Mouse (Mus musculus): Measurements from ENCODE around the gene Ddx25.
A peak's percentile ranks its signal among the peaks of the same experiment; 100 is the strongest.

DNA sequence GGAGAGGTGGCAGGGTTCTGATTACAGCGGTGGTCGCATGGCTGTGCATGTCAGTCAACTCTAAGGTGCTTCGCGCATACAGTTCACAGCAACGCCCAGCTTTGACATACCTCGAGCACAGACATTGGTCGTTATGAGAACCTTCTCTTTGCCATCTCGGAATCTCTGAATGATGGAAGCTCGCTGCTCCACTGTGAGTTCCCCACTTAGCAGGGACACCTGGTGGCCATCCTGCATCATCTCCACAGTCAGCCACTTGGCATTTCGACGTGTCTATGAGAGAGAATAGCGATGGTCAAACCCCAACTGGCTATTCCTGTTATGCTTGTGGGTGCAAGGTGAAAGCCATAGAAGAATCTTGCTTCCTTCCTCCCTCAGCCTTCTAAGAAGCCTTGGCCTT is 12.6 kb downstream of the Ddx25 start:
- TF ChIP-seq CTCF (IDR thresholded peaks at IDR 0.05; ENCODE audit: control insufficient read depth, insufficient read depth, low read length) (0 out of 2 replicates have a peak, but pooled peaks have one; percentile 2), POLR2A (IDR thresholded peaks at IDR 0.05; ENCODE audit: borderline replicate concordance, control insufficient read depth, low read depth, low read length) (no peak)
